Comparison of ENCODE assay signal across 8 mouse cellular contexts in genomic region chr6:39810612-39811116, GRCm38 (mm10). TPM values are rescaled to one million over a fixed set of nuclear protein-coding genes. Genes with fewer than 3 reads are reported as not detected.
DNase-seq lines count a peak whose midpoint lies in the region; ATAC-seq lines count a peak whose summit lies in the region.

Mrps33 (minus strand) TSS chr6:39810988.

- ATAC-seq in heart, embryonic 14.5 days (ENCODE audit: insufficient number of reproducible peaks, insufficient read depth, low FRiP score, low read depth), result peak; percentile 97
- ATAC-seq in liver, embryonic 13.5 days (ENCODE audit: low read depth), result peak; percentile 100
- peak; percentile 99 for ATAC-seq in stomach, embryonic 16.5 days (ENCODE audit: insufficient read depth, low FRiP score)

- H3K9me3 ChIP-seq in heart, embryonic 14.5 days (ENCODE audit: control insufficient read depth, low read length), result no peaks in the 10 kb centered on the region
- H3K9me3 ChIP-seq in liver, embryonic 13.5 days (replicated peaks), result no peaks in the 10 kb centered on the region
- no peaks in the 10 kb centered on the region for H3K9me3 ChIP-seq in stomach, embryonic 16.5 days (replicated peaks; ENCODE audit: control insufficient read depth, low read length)

- H3K36me3 ChIP-seq in heart, embryonic 14.5 days (ENCODE audit: control insufficient read depth, insufficient read depth, low read length), result no peaks in the 10 kb centered on the region
- H3K36me3 ChIP-seq in liver, embryonic 13.5 days, result no peaks in the 10 kb centered on the region
- H3K36me3 ChIP-seq in stomach, embryonic 16.5 days (ENCODE audit: control insufficient read depth, insufficient read depth, low read length), result no peaks in the 10 kb centered on the region

- H3K27ac ChIP-seq in brown adipose tissue, adult 24 weeks (replicated peaks; ENCODE audit: low read depth, low read length), result peak within 1 kb of the TSS; percentile 76
- H3K27ac ChIP-seq in heart, embryonic 14.5 days (replicated peaks in 1 of 2; ENCODE audit: control insufficient read depth in 1 of 2, insufficient read depth in 1 of 2, low read depth in 2 of 2, low read length in 2 of 2), result peak within 1 kb of the TSS in 1 of 2 experiments; percentile 63; a peak in 2 of 4 replicates
- no peak within 1 kb of the TSS for H3K27ac ChIP-seq in liver, embryonic 13.5 days
- H3K27ac ChIP-seq in stomach, embryonic 16.5 days (ENCODE audit: low read length), result peak within 1 kb of the TSS; percentile 60

- no peaks in the 10 kb centered on the region for H3K27me3 ChIP-seq in heart, embryonic 14.5 days (ENCODE audit: control insufficient read depth, insufficient read depth, low read length)
- H3K27me3 ChIP-seq in liver, embryonic 13.5 days, result no peaks in the 10 kb centered on the region
- no peaks in the 10 kb centered on the region for H3K27me3 ChIP-seq in stomach, embryonic 16.5 days (ENCODE audit: control insufficient read depth, insufficient read depth, low read length)

- under 1% methylated on average over 40 of the region's 40 CpGs for WGBS in heart, embryonic 14.5 days
- WGBS in liver, embryonic 13.5 days (ENCODE audit: insufficient replicate concordance), result under 1% methylated on average over 40 of the region's 40 CpGs
- WGBS in stomach, embryonic 16.5 days, result under 1% methylated on average over 40 of the region's 40 CpGs

- H3K9ac ChIP-seq in heart, embryonic 14.5 days (ENCODE audit: low read length), result peak within 1 kb of the TSS; percentile 67
- H3K9ac ChIP-seq in liver, embryonic 13.5 days, result peak within 1 kb of the TSS; percentile 77
- H3K9ac ChIP-seq in stomach, embryonic 16.5 days (ENCODE audit: low read length), result peak within 1 kb of the TSS; percentile 79

- no peaks in the 10 kb centered on the region for H3K4me1 ChIP-seq in brown adipose tissue, adult 24 weeks (ENCODE audit: control insufficient read depth, insufficient read depth, insufficient read length, low read length)
- H3K4me1 ChIP-seq in heart, embryonic 14.5 days (ENCODE audit: control insufficient read depth in 2 of 2, insufficient read depth in 2 of 2, low read length in 2 of 2), result peaks cover 0 to 5% of the 10 kb centered on the region in 2 experiments; a peak in 2 of 4 replicates
- peaks cover 14% of the 10 kb centered on the region for H3K4me1 ChIP-seq in liver, embryonic 13.5 days (replicated peaks)
- H3K4me1 ChIP-seq in stomach, embryonic 16.5 days (ENCODE audit: control insufficient read depth, insufficient read depth, low read length), result no peaks in the 10 kb centered on the region

- DNase-seq in CD4-positive, CD25-positive, alpha-beta regulatory T cell, adult 2 months (ENCODE audit: low read depth, low spot score), result peak; percentile 98
- peak; percentile 89 for DNase-seq in fibroblast of lung, adult 2 months (ENCODE audit: low read depth)
- DNase-seq in kidney, postnatal 14 days, result peak; percentile 98
- peak; percentile 97 for DNase-seq in liver, embryonic 13.5 days
- peak; percentile 98 for DNase-seq in neural tube, embryonic 10.5 days (ENCODE audit: extremely low spot score, low spot score)

- peak within 1 kb of the TSS; percentile 67 for H3K4me2 ChIP-seq in heart, embryonic 14.5 days (ENCODE audit: low read length)
- peak within 1 kb of the TSS; percentile 74 for H3K4me2 ChIP-seq in liver, embryonic 13.5 days
- H3K4me2 ChIP-seq in stomach, embryonic 16.5 days (ENCODE audit: low read depth, low read length), result peak within 1 kb of the TSS; percentile 74

- peak within 1 kb of the TSS; percentile 93 for H3K4me3 ChIP-seq in brown adipose tissue, adult 24 weeks (ENCODE audit: insufficient read depth, low read depth, low read length)
- peak within 1 kb of the TSS; percentile 49 to 96 for H3K4me3 ChIP-seq in heart, embryonic 14.5 days (ENCODE audit: control insufficient read depth in 1 of 2, insufficient read depth in 1 of 2, low read depth in 1 of 2, low read length in 2 of 2)
- H3K4me3 ChIP-seq in liver, embryonic 13.5 days (replicated peaks), result peak within 1 kb of the TSS; percentile 69
- peak within 1 kb of the TSS; percentile 74 for H3K4me3 ChIP-seq in stomach, embryonic 16.5 days (replicated peaks; ENCODE audit: low read length)

RNA-seq across cellular contexts. Expression of gene Mrps33, which starts in this region (rescaled TPM):
- 263 and 327 TPM in 2 replicates for polyA plus RNA-seq in brown adipose tissue, adult 24 weeks (2012; ENCODE audit: insufficient read depth, insufficient read length, missing spikeins)
- 205 and 225 TPM in 2 replicates for polyA plus RNA-seq in heart, embryonic 14.5 days (2014; fragmentation: Nextera tagmentation; extraction: Ambion mirVana)
- polyA plus RNA-seq in liver, embryonic 13.5 days (2015; fragmentation: Nextera tagmentation; extraction: Ambion mirVana), result 96.2 and 110 TPM in 2 replicates
- 149 and 162 TPM in 2 replicates for polyA plus RNA-seq in stomach, embryonic 16.5 days (2015; fragmentation: Nextera tagmentation; extraction: Ambion mirVana)
